ENCODE assay signal across 13 mouse cellular contexts in the genomic region with DNA sequence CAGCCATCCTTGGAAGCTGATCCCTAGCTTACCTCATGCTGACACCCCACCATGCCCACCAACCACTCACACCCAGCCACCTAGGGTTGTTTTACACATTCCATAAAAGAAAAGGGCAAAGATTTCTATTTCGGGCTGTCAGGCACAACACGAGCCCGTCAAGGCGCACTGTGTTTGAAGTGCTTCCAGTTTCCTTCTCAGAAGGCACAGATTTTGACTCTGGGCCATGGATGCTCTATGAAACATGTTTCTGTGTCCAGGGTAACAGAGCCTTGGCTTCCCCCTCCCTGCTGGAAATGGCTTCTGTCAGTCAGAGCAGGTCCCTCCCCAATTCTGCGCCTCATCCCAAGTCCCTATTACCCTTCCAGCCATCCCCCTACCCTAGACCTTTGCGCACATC.
DNase-seq lines count a peak whose midpoint lies in the region; ATAC-seq lines count a peak whose summit lies in the region.
"Had no signal": no experiment of that assay in that cellular context is flagged by ENCODE, and none has a peak within 500 bp of the region (broad histone marks: within the 10 kb centered on the region; RNA-seq: fewer than 3 reads in every experiment).

No protein-coding gene starts in this region.

- H3K4me3 ChIP-seq in liver, embryonic 12.5 days = no peak overlapping the region
- H3K4me3 ChIP-seq: neural tube, embryonic 12.5 days had no signal

- H3K27me3 ChIP-seq in liver, embryonic 12.5 days (replicated peaks) = no peaks in the 10 kb centered on the region
- H3K27me3 ChIP-seq: neural tube, embryonic 12.5 days had no signal

- H3K9me3 ChIP-seq in liver, embryonic 12.5 days (replicated peaks) = no peaks in the 10 kb centered on the region
- H3K9me3 ChIP-seq: neural tube, embryonic 12.5 days had no signal

- 90% methylated on average over 6 of the region's 6 CpGs for WGBS in liver, embryonic 12.5 days (ENCODE audit: insufficient replicate concordance)

- no peak for ATAC-seq in cerebellum, adult (ENCODE audit: insufficient number of reproducible peaks, low FRiP score, low TSS enrichment)
- ATAC-seq in liver, embryonic 12.5 days = no peak
- ATAC-seq: inflammation-experienced regulatory T-cells, adult 6 months; liver, postnatal 0 days; midbrain, embryonic 16.5 days had no signal

- H3K36me3 ChIP-seq in liver, embryonic 12.5 days = no peaks in the 10 kb centered on the region
- H3K36me3 ChIP-seq: neural tube, embryonic 12.5 days had no signal

- no peak overlapping the region for H3K4me2 ChIP-seq in liver, embryonic 12.5 days
- H3K4me2 ChIP-seq: neural tube, embryonic 12.5 days had no signal

- DNase-seq in cerebellum, postnatal 14 days = peak; percentile 71 to 74
- peak; percentile 36 for DNase-seq in layer of hippocampus, adult 11-12 months (ENCODE audit: low spot score)
- DNase-seq in layer of hippocampus, postnatal 36 days = no peak
- DNase-seq in right cerebral cortex, postnatal 14 days = peak; percentile 27
- no peak for DNase-seq in right cerebral cortex, postnatal 4 days
- DNase-seq: cerebellum, adult 8-10 months; kidney, postnatal 10 days; liver, postnatal 0 days had no signal

- H3K4me1 ChIP-seq in liver, embryonic 12.5 days = peaks cover 20% of the 10 kb centered on the region

- H3K9ac ChIP-seq in liver, embryonic 12.5 days = no peak overlapping the region
- H3K9ac ChIP-seq: liver, postnatal 0 days; neural tube, embryonic 12.5 days had no signal

- no peak overlapping the region for H3K27ac ChIP-seq in liver, embryonic 12.5 days
- H3K27ac ChIP-seq: neural tube, embryonic 12.5 days had no signal

Comparison
In these comparisons a context has a peak if more than half of its experiments do, and no peak if none do; other contexts are left out.
1. DNase-seq: peak in cerebellum, postnatal 14 days (2 of 2), layer of hippocampus, adult 11-12 months (single experiment) and right cerebral cortex, postnatal 14 days (single experiment); none in layer of hippocampus, postnatal 36 days (0 of 2) and right cerebral cortex, postnatal 4 days (single experiment).